Mouse (Mus musculus) intestine, postnatal 0 days (tissue): ENCODE data around the gene Plekha6. TPM values are rescaled to one million over a fixed set of nuclear protein-coding genes. Genes with fewer than 3 reads are reported as not detected.
A peak's percentile ranks its signal among the peaks of the same experiment; 100 is the strongest.

Experiments
- ATAC-seq: fragments of 200-750 bp; cut with Nextera tagmentation; 2 replicates; pipeline ENCODE4 v1.8.0; 2017; ENCODE audit warnings: mild to moderate bottlenecking, moderate TSS enrichment, moderate library complexity
- H3K27ac ChIP-seq: fragments of 300-500 bp; sonication (generic); 2 replicates; pipeline ENCODE4 v1.5.1; 2014; ENCODE audit warnings: mild to moderate bottlenecking, low read depth, low read length, moderate library complexity
- H3K27me3 ChIP-seq: fragments of 300-500 bp; sonication (generic); replicated peaks from 2 replicates; pipeline ENCODE4 v1.6.1; 2014; ENCODE audit warnings: low read length, mixed read lengths; ENCODE audit not compliant: control insufficient read depth, insufficient read depth
- H3K36me3 ChIP-seq: fragments of 300-500 bp; sonication (generic); 2 replicates; pipeline ENCODE4 v1.6.1; 2014; ENCODE audit warnings: mild to moderate bottlenecking, moderate library complexity; ENCODE audit not compliant: control insufficient read depth, insufficient read depth
- H3K4me1 ChIP-seq: fragments of 300-500 bp; sonication (generic); replicated peaks from 2 replicates; pipeline ENCODE4 v1.6.1; 2014; ENCODE audit warnings: antibody characterized with exemption, low read length, mixed read lengths; ENCODE audit not compliant: control insufficient read depth, insufficient read depth
- H3K4me2 ChIP-seq: fragments of 300-500 bp; sonication (generic); replicated peaks from 2 replicates; pipeline ENCODE4 v1.6.1; 2014; ENCODE audit warnings: low read depth, mild to moderate bottlenecking, moderate library complexity
- H3K4me3 ChIP-seq: fragments of 300-500 bp; sonication (generic); 2 replicates; pipeline ENCODE4 v1.5.1; 2014; ENCODE audit warnings: low read depth, low read length
- H3K9ac ChIP-seq: fragments of 300-500 bp; sonication (generic); 2 replicates; pipeline ENCODE4 v1.6.1; 2014; ENCODE audit warnings: mild to moderate bottlenecking, low read depth, low read length
- H3K9me3 ChIP-seq: fragments of 300-500 bp; sonication (generic); 2 replicates; pipeline ENCODE4 v1.6.1; 2016; ENCODE audit warnings: mixed run types; ENCODE audit not compliant: control insufficient read depth
- CTCF ChIP-seq: sonication (generic); IDR thresholded peaks from 2 replicates; pipeline ENCODE4 v1.5.1; 2016; ENCODE audit warnings: low read depth, mild to moderate bottlenecking, control low read depth, antibody characterized with exemption, moderate library complexity
- WGBS: fragments of 180-500 bp; shearing (Covaris S2); extraction: QIAGEN DNeasy Blood & Tissue Kit; methylation state at CpG from one replicate; pipeline ENCODE4 v1.1.7; 2014; 5-methylcytosine and 5-hydroxymethylcytosine counted together
- polyA plus RNA-seq: library from polyadenylated mRNA; unstranded; fragments of >200 nt; fragmentation: Nextera tagmentation; extraction: Ambion mirVana; gene quantifications from 2 replicates; pipeline ENCODE4 v1.2.1, GENCODE M21; 2015

Plekha6 gene
- polyA plus RNA-seq, 1 experiment from 2014 or later: 7.5 TPM

DNA sequence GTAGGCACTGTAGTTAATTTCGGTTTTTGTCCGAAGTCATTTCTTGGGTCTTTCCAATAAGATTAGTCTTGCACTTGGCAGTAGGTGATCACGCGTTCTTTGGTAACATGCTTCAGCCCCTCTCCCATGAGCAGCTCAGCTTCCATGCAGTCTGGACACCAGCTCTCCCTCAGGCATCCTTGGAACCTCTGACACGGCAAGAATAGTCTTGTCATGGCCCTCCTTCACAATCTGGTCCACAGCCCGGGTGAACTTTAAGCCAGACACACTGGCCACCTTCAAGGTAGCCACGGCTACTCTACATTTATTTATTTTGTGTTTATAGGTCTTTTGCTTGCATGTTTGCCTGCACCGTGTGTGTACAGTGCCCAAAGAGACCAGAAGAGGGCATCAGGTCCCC is 15.9 kb upstream of the Plekha6 start:
- no peak overlapping the region for H3K4me3 ChIP-seq
- WGBS: 95% methylated on average over 8 of the region's 8 CpGs
- no peaks in the 10 kb centered on the region for H3K4me1 ChIP-seq
- no peaks in the 10 kb centered on the region for H3K27me3 ChIP-seq
- no peak overlapping the region for H3K4me2 ChIP-seq
- TF ChIP-seq CTCF: 0 out of 2 replicates have a peak, but pooled peaks have one; percentile 9
- H3K27ac ChIP-seq: no peak overlapping the region
- no peak overlapping the region for H3K9ac ChIP-seq
- ATAC-seq: no peak
- H3K36me3 ChIP-seq: no peaks in the 10 kb centered on the region
- no peaks in the 10 kb centered on the region for H3K9me3 ChIP-seq

DNA sequence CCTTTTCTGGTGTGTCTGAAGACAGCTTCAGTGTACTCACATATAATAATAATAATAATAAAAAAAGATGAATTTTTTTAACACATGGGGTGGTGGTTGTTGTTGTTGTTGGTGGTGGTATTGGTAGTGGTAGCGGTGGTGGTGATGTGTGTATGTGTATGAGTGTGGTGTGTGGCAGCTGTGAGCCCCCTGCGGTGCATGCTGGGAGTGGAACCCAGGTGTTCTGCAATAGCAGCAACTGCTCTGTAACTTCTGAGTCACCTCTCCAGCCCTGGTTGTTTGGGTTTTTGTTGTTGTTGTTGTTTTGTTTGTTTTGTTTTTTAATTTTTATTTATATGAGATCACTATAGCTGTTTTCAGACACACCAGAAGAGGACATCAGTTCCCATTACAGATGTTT is 13.5 kb upstream of the Plekha6 start:
- Histone ChIP-seq H3K4me2 (no peak overlapping the region), H3K4me1 (no peaks in the 10 kb centered on the region), H3K27ac (no peak overlapping the region), H3K27me3 (no peaks in the 10 kb centered on the region), H3K36me3 (no peaks in the 10 kb centered on the region), H3K9me3 (no peaks in the 10 kb centered on the region), H3K4me3 (no peak overlapping the region), H3K9ac (no peak overlapping the region)
- 93% methylated on average over 2 of the region's 2 CpGs for WGBS
- no peak for ATAC-seq
- TF ChIP-seq CTCF: no peak

DNA sequence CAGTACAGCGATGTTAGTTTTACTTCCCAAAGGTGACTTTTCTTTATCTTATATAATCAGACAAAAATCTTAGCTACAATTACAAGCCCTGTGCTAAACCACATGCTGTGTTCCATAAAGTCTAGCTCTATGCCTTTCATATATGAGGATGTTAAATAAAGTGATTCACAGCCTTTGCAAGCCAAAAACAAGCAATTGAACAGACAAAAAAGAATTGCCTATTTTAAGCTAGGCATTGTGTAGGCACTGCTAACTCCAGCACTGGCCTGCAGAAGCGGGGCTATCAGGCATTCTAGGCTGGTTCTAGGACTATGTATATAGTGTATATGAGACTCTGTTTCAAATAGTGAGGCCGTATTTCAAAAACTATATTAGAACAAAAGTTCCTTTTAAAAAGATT is 11.8 kb upstream of the Plekha6 start:
- TF ChIP-seq CTCF: no peak
- no peaks in the 10 kb centered on the region for H3K36me3 ChIP-seq
- WGBS: 86% methylated on average over 3 of the region's 3 CpGs
- H3K9ac ChIP-seq: no peak overlapping the region
- no peak overlapping the region for H3K27ac ChIP-seq
- H3K4me3 ChIP-seq: no peak overlapping the region
- no peak overlapping the region for H3K4me2 ChIP-seq
- ATAC-seq: no peak
- H3K27me3 ChIP-seq: no peaks in the 10 kb centered on the region
- H3K9me3 ChIP-seq: no peaks in the 10 kb centered on the region
- H3K4me1 ChIP-seq: no peaks in the 10 kb centered on the region

DNA sequence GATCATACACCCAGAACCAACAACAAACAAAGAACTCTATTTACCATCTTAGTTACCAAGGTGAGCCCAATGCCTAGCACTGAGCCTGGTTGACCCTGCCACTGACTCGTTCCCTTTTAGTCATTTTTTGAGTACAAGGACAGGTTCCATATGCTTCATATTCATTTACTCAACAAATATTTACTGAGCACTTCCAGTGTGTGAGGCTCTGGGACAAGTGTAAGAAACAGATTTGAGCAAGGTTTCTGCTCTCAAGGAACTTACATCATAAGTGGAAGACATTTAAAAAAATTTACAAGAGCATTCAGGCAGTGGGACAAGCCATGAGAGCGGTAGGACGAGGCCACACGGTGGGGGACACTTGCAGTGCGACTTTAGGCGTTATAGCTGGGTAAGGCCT is 8.7 kb upstream of the Plekha6 start:
- H3K9me3 ChIP-seq: no peaks in the 10 kb centered on the region
- 87% methylated on average over 6 of the region's 6 CpGs for WGBS
- H3K36me3 ChIP-seq: no peaks in the 10 kb centered on the region
- H3K4me1 ChIP-seq: peaks cover 6% of the 10 kb centered on the region; the same call in 1 of the 2 replicates
- H3K9ac ChIP-seq: no peak overlapping the region
- TF ChIP-seq CTCF: no peak
- H3K4me3 ChIP-seq: no peak overlapping the region
- no peak for ATAC-seq
- no peak overlapping the region for H3K4me2 ChIP-seq
- H3K27ac ChIP-seq: no peak overlapping the region
- H3K27me3 ChIP-seq: no peaks in the 10 kb centered on the region

DNA sequence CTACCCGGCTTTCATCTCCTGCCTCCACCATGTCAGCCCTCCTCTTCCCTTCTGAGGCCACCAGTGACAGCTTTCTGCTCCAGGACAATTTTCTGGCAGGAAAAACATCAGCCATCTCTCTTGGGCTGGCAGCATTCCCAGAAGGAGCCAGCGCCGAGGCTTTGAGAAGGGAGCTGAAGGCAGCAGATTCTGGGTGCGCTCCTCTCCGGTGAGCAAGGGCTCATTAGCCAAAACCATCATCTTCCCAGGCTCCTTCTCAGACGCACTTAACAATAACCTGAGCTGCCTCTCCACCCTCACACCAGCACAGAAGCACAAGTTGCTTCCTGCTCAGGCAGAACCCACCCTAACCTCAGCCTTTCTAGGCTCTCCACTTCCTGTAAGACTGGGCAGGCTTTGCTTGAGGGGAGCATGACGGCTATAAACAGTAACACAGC is 4.9 kb upstream of the Plekha6 start:
- peak overlapping the region; percentile 21; the same call in 1 of the 2 replicates for H3K4me2 ChIP-seq
- WGBS: 39% methylated on average over 7 of the region's 7 CpGs
- no peak for TF ChIP-seq CTCF
- no peak overlapping the region for H3K4me3 ChIP-seq
- H3K27me3 ChIP-seq: no peaks in the 10 kb centered on the region
- ATAC-seq: no peak
- H3K9ac ChIP-seq: peak overlapping the region; percentile 2; the same call in 1 of the 2 replicates
- H3K9me3 ChIP-seq: no peaks in the 10 kb centered on the region
- H3K27ac ChIP-seq: no peak overlapping the region
- peaks cover 10% of the 10 kb centered on the region; the same call in 1 of the 2 replicates for H3K4me1 ChIP-seq
- no peaks in the 10 kb centered on the region for H3K36me3 ChIP-seq

DNA sequence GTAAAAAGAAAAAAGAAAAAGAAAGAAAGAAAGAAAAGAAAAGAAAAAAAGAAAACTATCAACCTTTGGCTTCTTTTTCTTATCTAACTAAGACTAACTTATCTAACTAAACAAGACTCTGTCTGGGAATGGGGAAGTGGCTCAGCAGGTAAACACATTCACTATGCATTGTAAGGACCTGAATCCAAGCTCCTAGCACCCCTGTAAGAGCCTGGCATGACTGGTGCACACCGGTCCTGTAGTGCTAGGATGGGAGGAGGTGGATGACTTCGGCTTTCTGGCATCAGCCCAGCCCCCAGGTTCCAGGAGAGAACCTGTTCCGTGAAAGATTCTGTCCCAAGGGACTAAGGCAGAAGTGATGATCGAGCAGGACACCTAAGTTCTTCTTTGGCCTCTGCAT is 2.5 kb upstream of the Plekha6 start:
- no peaks in the 10 kb centered on the region for H3K36me3 ChIP-seq
- 0 out of 2 replicates have a peak overlapping the region, but pooled peaks have one; percentile 28 for H3K27ac ChIP-seq
- no peak for ATAC-seq
- H3K27me3 ChIP-seq: no peaks in the 10 kb centered on the region
- no peaks in the 10 kb centered on the region for H3K9me3 ChIP-seq
- H3K9ac ChIP-seq: no peak overlapping the region
- WGBS: 48% methylated on average over 4 of the region's 4 CpGs
- H3K4me2 ChIP-seq: peak overlapping the region; percentile 30
- no peak for TF ChIP-seq CTCF
- H3K4me3 ChIP-seq: no peak overlapping the region
- peaks cover 10% of the 10 kb centered on the region; the same call in 1 of the 2 replicates for H3K4me1 ChIP-seq

DNA sequence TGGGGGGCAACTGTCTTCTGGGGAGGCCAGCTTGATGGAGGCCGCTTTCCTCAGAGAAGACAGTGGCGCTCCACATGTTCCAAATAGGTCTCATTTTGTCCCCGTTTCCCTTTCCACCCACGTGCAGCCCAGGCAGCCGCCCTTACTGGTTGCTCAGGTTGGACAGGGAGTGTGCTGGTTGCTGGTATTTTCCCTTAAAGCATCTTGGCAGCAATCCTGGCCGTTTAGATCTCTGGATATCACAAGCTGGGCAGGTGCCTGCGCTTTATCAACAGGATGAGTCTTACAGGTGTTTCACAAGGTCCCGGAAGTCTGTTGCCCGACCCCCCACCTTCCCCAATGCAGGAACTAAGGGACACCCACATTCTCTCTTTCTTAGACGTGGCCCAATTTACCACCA is 2.0 kb upstream of the Plekha6 start:
- H3K9me3 ChIP-seq: no peaks in the 10 kb centered on the region
- H3K27ac ChIP-seq: 0 out of 2 replicates have a peak overlapping the region, but pooled peaks have one; percentile 28
- no peaks in the 10 kb centered on the region for H3K27me3 ChIP-seq
- H3K36me3 ChIP-seq: no peaks in the 10 kb centered on the region
- peaks cover 10% of the 10 kb centered on the region; the same call in 1 of the 2 replicates for H3K4me1 ChIP-seq
- no peak overlapping the region for H3K4me3 ChIP-seq
- no peak overlapping the region for H3K9ac ChIP-seq
- WGBS: 34% methylated on average over 10 of the region's 10 CpGs
- ATAC-seq: no peak
- H3K4me2 ChIP-seq: peak overlapping the region; percentile 30
- TF ChIP-seq CTCF: no peak
